Mouse (Mus musculus) embryonic facial prominence, embryonic 15.5 days (tissue): ENCODE results near the gene Gnb1. TPM values are rescaled to one million over a fixed set of nuclear protein-coding genes. Genes with fewer than 3 reads are reported as not detected.

Source experiments
- ATAC-seq: fragments of 200-750 bp; cut with Nextera tagmentation; 2 replicates; pipeline ENCODE4 v1.8.0; 2017; ENCODE audit warnings: low read depth, moderate TSS enrichment; ENCODE audit not compliant: insufficient number of reproducible peaks, low FRiP score, low TSS enrichment
- H3K27ac ChIP-seq: fragments of 300-500 bp; sonication (generic); replicated peaks from 2 replicates; pipeline ENCODE4 v1.5.1; 2015; ENCODE audit warnings: mild to moderate bottlenecking, inconsistent platforms
- H3K27me3 ChIP-seq: fragments of 300-500 bp; sonication (generic); 2 replicates; pipeline ENCODE4 v1.6.1; 2015; ENCODE audit warnings: inconsistent platforms
- H3K36me3 ChIP-seq: fragments of 300-500 bp; sonication (generic); 2 replicates; pipeline ENCODE4 v1.6.1; 2015; ENCODE audit warnings: mild to moderate bottlenecking, inconsistent platforms
- H3K4me1 ChIP-seq: fragments of 300-500 bp; sonication (generic); 2 replicates; pipeline ENCODE4 v1.6.1; 2015; ENCODE audit warnings: inconsistent platforms
- H3K4me2 ChIP-seq: fragments of 300-500 bp; sonication (generic); replicated peaks from 2 replicates; pipeline ENCODE4 v1.6.1; 2015; ENCODE audit warnings: mild to moderate bottlenecking, inconsistent platforms
- H3K4me3 ChIP-seq: fragments of 300-500 bp; sonication (generic); replicated peaks from 2 replicates; pipeline ENCODE4 v1.5.1; 2015; ENCODE audit warnings: mild to moderate bottlenecking, inconsistent platforms
- H3K9ac ChIP-seq: fragments of 300-500 bp; sonication (generic); 2 replicates; pipeline ENCODE4 v1.6.1; 2015; ENCODE audit warnings: inconsistent platforms
- H3K9me3 ChIP-seq: fragments of 300-500 bp; sonication (generic); replicated peaks from 2 replicates; pipeline ENCODE4 v1.6.1; 2016; ENCODE audit warnings: inconsistent platforms
- WGBS: fragments of 180-500 bp; shearing (Covaris S2); methylation state at CpG from one replicate; pipeline ENCODE4 v1.1.7; 2015; 5-methylcytosine and 5-hydroxymethylcytosine counted together
- polyA plus RNA-seq: library from polyadenylated mRNA; unstranded; fragments of >200 nt; fragmentation: Nextera tagmentation; extraction: Ambion mirVana; gene quantifications from 2 replicates; pipeline ENCODE4 v1.2.1, GENCODE M21; 2015

The Gnb1 gene
- polyA plus RNA-seq, 1 experiment from 2014 or later = 456 TPM

- ATAC-seq = no peak
- H3K36me3 ChIP-seq = no peaks in the 10 kb centered on the region
- no peak overlapping the region for H3K9ac ChIP-seq
- peaks cover 14% of the 10 kb centered on the region for H3K4me1 ChIP-seq
- H3K4me3 ChIP-seq = no peak overlapping the region
- WGBS = 84% methylated on average over 5 of the region's 5 CpGs
- H3K27me3 ChIP-seq = no peaks in the 10 kb centered on the region
- no peaks in the 10 kb centered on the region for H3K9me3 ChIP-seq
- no peak overlapping the region for H3K27ac ChIP-seq
- no peak overlapping the region for H3K4me2 ChIP-seq
These were observed 14.6 kb downstream of the Gnb1 start for GRCm38 (mm10) chr4:155505671-155506295.

- H3K27ac ChIP-seq = no peak overlapping the region
- no peaks in the 10 kb centered on the region for H3K36me3 ChIP-seq
- H3K9me3 ChIP-seq = no peaks in the 10 kb centered on the region
- H3K4me1 ChIP-seq = peaks cover 19% of the 10 kb centered on the region
- 81% methylated on average over 4 of the region's 4 CpGs for WGBS
- no peak overlapping the region for H3K4me3 ChIP-seq
- no peak overlapping the region for H3K4me2 ChIP-seq
- no peak for ATAC-seq
- no peaks in the 10 kb centered on the region for H3K27me3 ChIP-seq
- H3K9ac ChIP-seq = no peak overlapping the region
These were observed 17.5 kb downstream of the Gnb1 start for GRCm38 (mm10) chr4:155508614-155509013.

GRCm38 (mm10) chr4:155510981-155511380, 19.8 kb downstream of the Gnb1 start:
- no peaks in the 10 kb centered on the region for H3K27me3 ChIP-seq
- H3K27ac ChIP-seq = no peak overlapping the region
- no peaks in the 10 kb centered on the region for H3K9me3 ChIP-seq
- no peak overlapping the region for H3K4me3 ChIP-seq
- no peak overlapping the region for H3K4me2 ChIP-seq
- H3K4me1 ChIP-seq = peaks cover 6% of the 10 kb centered on the region
- WGBS = 30% methylated on average over 1 of the region's 1 CpGs
- H3K9ac ChIP-seq = no peak overlapping the region
- 0 out of 2 replicates have a peak, but pooled peaks cover 2% of the 10 kb centered on the region for H3K36me3 ChIP-seq
- ATAC-seq = no peak

- Histone ChIP-seq H3K27ac (no peak overlapping the region), H3K4me2 (no peak overlapping the region), H3K9me3 (no peaks in the 10 kb centered on the region), H3K27me3 (no peaks in the 10 kb centered on the region), H3K4me1 (peaks cover 6% of the 10 kb centered on the region; the same call in 1 of the 2 replicates), H3K36me3 (peaks cover 8% of the 10 kb centered on the region; the same call in 1 of the 2 replicates), H3K9ac (no peak overlapping the region), H3K4me3 (no peak overlapping the region)
- ATAC-seq = no peak
- WGBS = 83% methylated on average over 2 of the region's 2 CpGs
These were observed 23.6 kb downstream of the Gnb1 start for GRCm38 (mm10) chr4:155514810-155515209.

- H3K36me3 ChIP-seq = peaks cover 8% of the 10 kb centered on the region; the same call in 1 of the 2 replicates
- 88% methylated on average over 7 of the region's 7 CpGs for WGBS
- no peak overlapping the region for H3K4me2 ChIP-seq
- no peaks in the 10 kb centered on the region for H3K27me3 ChIP-seq
- no peak overlapping the region for H3K4me3 ChIP-seq
- no peaks in the 10 kb centered on the region for H3K9me3 ChIP-seq
- H3K27ac ChIP-seq = no peak overlapping the region
- no peak overlapping the region for H3K9ac ChIP-seq
- no peak for ATAC-seq
- no peaks in the 10 kb centered on the region for H3K4me1 ChIP-seq
These were observed 26.9 kb downstream of the Gnb1 start for GRCm38 (mm10) chr4:155517948-155518517.

GRCm38 (mm10) chr4:155522327-155522726, 31.2 kb downstream of the Gnb1 start:
- no peak overlapping the region for H3K4me3 ChIP-seq
- H3K27ac ChIP-seq = no peak overlapping the region
- H3K9ac ChIP-seq = no peak overlapping the region
- ATAC-seq = no peak
- no peaks in the 10 kb centered on the region for H3K4me1 ChIP-seq
- H3K9me3 ChIP-seq = no peaks in the 10 kb centered on the region
- no peak overlapping the region for H3K4me2 ChIP-seq
- no peaks in the 10 kb centered on the region for H3K27me3 ChIP-seq
- WGBS = 59% methylated on average over 7 of the region's 7 CpGs
- peaks cover 7% of the 10 kb centered on the region; the same call in 1 of the 2 replicates for H3K36me3 ChIP-seq

- no peaks in the 10 kb centered on the region for H3K27me3 ChIP-seq
- no peak overlapping the region for H3K4me2 ChIP-seq
- no peaks in the 10 kb centered on the region for H3K9me3 ChIP-seq
- H3K4me3 ChIP-seq = no peak overlapping the region
- H3K4me1 ChIP-seq = no peaks in the 10 kb centered on the region
- no peak overlapping the region for H3K27ac ChIP-seq
- WGBS = 79% methylated on average over 5 of the region's 5 CpGs
- no peak overlapping the region for H3K9ac ChIP-seq
- peaks cover 37% of the 10 kb centered on the region for H3K36me3 ChIP-seq
- ATAC-seq = no peak
These were observed 34.6 kb downstream of the Gnb1 start for GRCm38 (mm10) chr4:155525751-155526150.

GRCm38 (mm10) chr4:155529294-155529693, 38.1 kb downstream of the Gnb1 start:
- ATAC-seq = no peak
- Histone ChIP-seq H3K9ac (no peak overlapping the region), H3K9me3 (no peaks in the 10 kb centered on the region), H3K4me2 (no peak overlapping the region), H3K36me3 (peaks cover 60% of the 10 kb centered on the region), H3K27me3 (no peaks in the 10 kb centered on the region), H3K4me1 (no peaks in the 10 kb centered on the region), H3K27ac (no peak overlapping the region), H3K4me3 (no peak overlapping the region)
- WGBS = 75% methylated on average over 3 of the region's 3 CpGs

GRCm38 (mm10) chr4:155549993-155550392, 58.8 kb downstream of the Gnb1 start:
- Histone ChIP-seq H3K27ac (no peak overlapping the region), H3K4me2 (no peak overlapping the region), H3K27me3 (no peaks in the 10 kb centered on the region), H3K36me3 (peaks cover 64% of the 10 kb centered on the region), H3K9ac (no peak overlapping the region), H3K9me3 (no peaks in the 10 kb centered on the region), H3K4me3 (no peak overlapping the region), H3K4me1 (no peaks in the 10 kb centered on the region)
- no peak for ATAC-seq
- WGBS = 86% methylated on average over 7 of the region's 7 CpGs

- no peaks in the 10 kb centered on the region for H3K4me1 ChIP-seq
- H3K9me3 ChIP-seq = no peaks in the 10 kb centered on the region
- no peaks in the 10 kb centered on the region for H3K27me3 ChIP-seq
- no peak overlapping the region for H3K4me3 ChIP-seq
- no peak overlapping the region for H3K27ac ChIP-seq
- WGBS = 82% methylated on average over 2 of the region's 2 CpGs
- H3K4me2 ChIP-seq = no peak overlapping the region
- no peak overlapping the region for H3K9ac ChIP-seq
- H3K36me3 ChIP-seq = peaks cover 64% of the 10 kb centered on the region
- ATAC-seq = no peak
These were observed 59.3 kb downstream of the Gnb1 start for GRCm38 (mm10) chr4:155550446-155550845.

- no peak overlapping the region for H3K4me2 ChIP-seq
- no peaks in the 10 kb centered on the region for H3K4me1 ChIP-seq
- 92% methylated on average over 4 of the region's 4 CpGs for WGBS
- H3K27me3 ChIP-seq = no peaks in the 10 kb centered on the region
- H3K27ac ChIP-seq = no peak overlapping the region
- ATAC-seq = no peak
- H3K4me3 ChIP-seq = no peak overlapping the region
- H3K9ac ChIP-seq = no peak overlapping the region
- peaks cover 66% of the 10 kb centered on the region for H3K36me3 ChIP-seq
- no peaks in the 10 kb centered on the region for H3K9me3 ChIP-seq
These were observed 59.9 kb downstream of the Gnb1 start for GRCm38 (mm10) chr4:155551073-155551472.
